Mouse (Mus musculus) erythroblast, embryonic 14.5 days (primary cell): ENCODE measurements around the gene Xrcc2.

Source experiments
- GATA1 ChIP-seq: IDR thresholded peaks from 2 replicates; pipeline ENCODE4 v1.6.1; 2012; ENCODE audit warnings: low read length, inconsistent platforms, mixed read lengths
- TAL1 ChIP-seq: IDR thresholded peaks from 3 replicates; pipeline ENCODE4 v1.6.1; 2012; ENCODE audit warnings: low read length, inconsistent platforms, mixed read lengths

- TF ChIP-seq TAL1 (no peak), GATA1 (no peak)
Measured at GRCm38 (mm10) chr5:25665516-25665915, 40.1 kb downstream of the Xrcc2 start.
